In the genomic region with DNA sequence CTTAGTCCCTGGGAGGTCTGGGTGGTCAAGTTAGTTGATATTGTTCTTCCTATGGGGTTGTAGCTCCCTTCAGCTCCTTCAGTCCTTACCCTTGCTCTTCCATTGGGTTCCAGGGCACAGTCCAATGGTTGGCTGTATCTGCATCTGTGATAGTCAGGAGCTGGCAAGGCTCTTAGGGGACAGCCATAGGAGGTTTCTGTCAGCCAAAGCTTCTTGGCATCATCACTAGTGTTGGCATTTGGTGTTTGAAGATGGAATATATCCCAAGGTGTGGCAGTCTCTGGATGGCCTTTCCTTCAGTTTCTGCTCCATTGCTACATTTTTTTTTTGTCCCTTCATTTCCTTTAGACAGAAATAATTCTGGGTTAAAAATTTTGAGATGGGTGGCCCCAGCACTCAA, we compare ENCODE assay signal across 15 mouse cellular contexts.
DNase-seq lines count a peak whose midpoint lies in the region.
"Had no signal": no experiment of that assay in that cellular context is flagged by ENCODE, and none has a peak within 500 bp of the region (broad histone marks: within the 10 kb centered on the region; RNA-seq: fewer than 3 reads in every experiment).

No protein-coding gene starts in this region.

- peak; percentile 61 to 74 for DNase-seq in cerebellum, postnatal 10 days
- no peak for DNase-seq in cerebellum, adult 9-10 months
- DNase-seq in cerebellum, postnatal 14 days = peak; percentile 52 to 72
- no peak for DNase-seq in cerebellum, adult 11-12 months
- peak; percentile 4 to 25 for DNase-seq in cerebellum, postnatal 25 days
- DNase-seq in cerebellum, adult 18-20 months = no peak
- DNase-seq: adrenal gland, adult 2 months; adrenal gland, adult 8-10 months; adrenal gland, postnatal 10 days; adrenal gland, postnatal 14 days; adrenal gland, postnatal 25 days; adrenal gland, postnatal 36 days; B cell, adult 2 months; cerebellum, adult 11 months; cerebellum, adult 8-10 months had no signal

Comparison
In these comparisons a context has a peak if more than half of its experiments do, and no peak if none do; other contexts are left out.
1. DNase-seq: peak in cerebellum, postnatal 10 days (2 of 2), cerebellum, postnatal 14 days (2 of 2) and cerebellum, postnatal 25 days (2 of 2); none in cerebellum, adult 9-10 months (single experiment), cerebellum, adult 11-12 months (single experiment) and cerebellum, adult 18-20 months (0 of 2).